Mouse (Mus musculus): ENCODE results near the gene Gm498. TPM values are rescaled to one million over a fixed set of nuclear protein-coding genes. Genes with fewer than 3 reads are reported as not detected.

Gm498 gene
- total RNA-seq, 1 experiment from 2014 or later = not detected

DNA sequence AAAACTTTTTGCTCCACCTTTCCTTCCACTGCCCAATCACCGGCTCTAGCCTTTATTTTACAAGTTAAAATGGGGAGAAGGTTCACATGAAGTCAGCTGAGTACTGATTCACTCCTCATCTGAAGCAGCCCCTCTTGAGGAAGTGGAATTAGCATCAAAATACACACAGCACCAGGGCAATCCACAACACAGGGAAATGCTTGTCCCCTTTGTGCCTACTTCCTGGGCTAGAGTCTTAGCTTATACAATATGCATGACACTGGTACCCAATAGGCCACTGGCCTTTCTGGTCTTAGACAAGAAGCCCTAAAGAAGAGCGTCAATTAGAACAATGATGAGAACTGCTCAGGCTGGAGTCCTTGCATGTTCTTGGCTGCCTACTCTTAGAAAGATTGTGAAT, 25.7 kb downstream of the Gm498 start:
- no peak for DNase-seq

DNA sequence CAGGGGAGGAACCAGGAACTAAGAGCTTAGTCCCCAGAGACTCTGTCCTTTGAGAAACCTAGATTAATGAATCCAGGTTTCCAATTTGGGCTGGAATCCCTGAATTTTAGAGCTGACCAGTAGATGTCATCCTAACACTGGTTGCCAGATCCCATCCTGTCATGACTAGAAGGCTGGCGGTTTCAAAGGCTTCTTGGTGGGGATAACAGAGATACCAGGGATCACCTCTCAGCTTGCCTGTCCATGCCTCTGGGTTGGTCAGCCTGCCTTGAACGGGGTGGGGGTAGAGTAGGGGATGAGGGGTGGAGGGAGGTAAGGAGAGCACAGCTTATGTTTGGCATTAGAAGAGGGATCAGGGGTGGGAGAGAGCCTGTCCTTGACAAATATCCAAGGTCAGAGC, 34.0 kb downstream of the Gm498 start:
- DNase-seq = peak; percentile 32

GRCm38 (mm10) chr7:143905176-143905575, 38.5 kb downstream of the Gm498 start:
- DNase-seq = no peak

- no peak for DNase-seq
Observed at GRCm38 (mm10) chr7:143905606-143906005, 39.0 kb downstream of the Gm498 start.

- DNase-seq = peak; percentile 69
Observed at GRCm38 (mm10) chr7:143913611-143914010, 47.0 kb downstream of the Gm498 start.

GRCm38 (mm10) chr7:143919031-143919679, 52.5 kb downstream of the Gm498 start:
- no peak for DNase-seq

- DNase-seq = no peak
Observed at GRCm38 (mm10) chr7:143929899-143930298, 63.3 kb downstream of the Gm498 start.

- no peak for DNase-seq
Observed at GRCm38 (mm10) chr7:143938647-143939046, 72.0 kb downstream of the Gm498 start.

- DNase-seq = no peak
Observed at GRCm38 (mm10) chr7:143939476-143939875, 72.8 kb downstream of the Gm498 start.

DNA sequence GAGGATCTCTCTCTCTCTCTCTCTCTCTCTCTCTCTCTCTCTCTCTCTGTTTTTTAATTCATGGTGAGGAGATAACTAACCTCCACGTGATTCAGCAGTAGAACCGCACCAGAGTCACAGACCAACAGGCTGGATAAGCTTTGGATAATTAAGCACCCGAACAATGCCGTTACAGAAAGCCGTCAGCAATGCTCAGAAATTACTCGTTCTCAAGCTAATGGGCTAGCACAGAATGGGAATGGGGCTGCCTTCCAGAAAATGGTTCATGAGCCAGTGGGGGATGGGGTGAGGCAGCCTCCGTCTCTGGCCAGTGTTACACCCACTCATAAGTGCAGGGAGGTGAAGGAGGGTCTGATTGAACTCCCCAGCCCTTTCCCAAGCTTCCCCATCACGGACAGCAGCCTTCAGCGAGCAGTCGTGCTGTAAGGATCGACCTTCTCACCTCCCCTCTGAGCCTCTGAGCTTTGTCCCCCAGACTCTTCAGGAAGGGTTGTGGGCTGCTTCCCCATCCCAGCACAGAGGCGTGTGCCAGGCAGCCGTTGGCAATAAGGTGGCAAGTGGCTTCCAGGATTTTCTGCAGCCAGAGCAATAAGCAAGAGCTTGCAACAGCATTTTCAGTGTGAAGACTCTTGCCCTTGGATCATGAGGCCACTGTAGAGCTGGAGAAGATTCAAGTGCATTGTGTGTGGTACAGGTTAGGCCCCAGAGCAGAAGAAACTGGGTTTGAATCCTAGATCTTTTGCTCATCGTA, 76.5 kb downstream of the Gm498 start:
- DNase-seq = peak; percentile 60

- peak; percentile 43 for DNase-seq
Observed at GRCm38 (mm10) chr7:143944421-143944980, 77.9 kb downstream of the Gm498 start.

Small RNAs within 50 kb of the gene (microRNA-seq; reads per million reads assigned to microRNA genes)
- gene Mir6404 = 0 reads per million in 2 experiments

Other genes with a start within 250 kb of the Gm498 start
- gene Tnfrsf26, start 238.1 kb upstream of the Gm498 start, total RNA-seq (2021) = 0.93 and 1.8 TPM in 2 replicates
- gene Tnfrsf22, start 217.2 kb upstream of the Gm498 start, total RNA-seq (2021) = 4.1 and 5.3 TPM in 2 replicates
- 2.4 and 3.2 TPM in 2 replicates for gene Tnfrsf23, start 181.0 kb upstream of the Gm498 start, total RNA-seq (2021)
- gene Osbpl5, start 109.9 kb upstream of the Gm498 start, total RNA-seq (2021) = 26.0 and 36.8 TPM in 2 replicates
- 0.85 and 1.5 TPM in 2 replicates for gene Mrgprg, start 99.8 kb upstream of the Gm498 start, total RNA-seq (2021)
- gene Mrgpre, start 82.3 kb upstream of the Gm498 start, total RNA-seq (2021) = 2.1 and 2.7 TPM in 2 replicates
- gene Nadsyn1, start 44.0 kb upstream of the Gm498 start, total RNA-seq (2021) = 12.7 and 16.3 TPM in 2 replicates
- 498 and 535 TPM in 2 replicates for gene Dhcr7, start 43.7 kb upstream of the Gm498 start, total RNA-seq (2021)
- 3.8 and 5.6 TPM in 2 replicates for gene Shank2, start 135.1 kb downstream of the Gm498 start, total RNA-seq (2021)

Data from adrenal gland, postnatal 14 days (tissue).